Mouse (Mus musculus) left cerebral cortex, adult 8-10 months (tissue): ENCODE measurements around the gene Gm21776. TPM values are rescaled to one million over a fixed set of nuclear protein-coding genes. Genes with fewer than 3 reads are reported as not detected.
"Not testable (repeated sequence)": the region's sequence is repeated elsewhere in the genome, so short reads cannot be mapped to it uniquely, and the experiment has no call there.

Experiments
- DNase-seq, 2 experiments: peaks; one replicate each; pipeline ENCODE4 v3.0.0; 2022; ENCODE audit warnings: low spot score in 2 of 2
- total RNA-seq, 4 experiments: library from RNA; stranded (reverse); gene quantifications; 2 replicates each; pipeline ENCODE4 v1.2.4; 2022

Gene Gm21776
- not detected for total RNA-seq

DNA sequence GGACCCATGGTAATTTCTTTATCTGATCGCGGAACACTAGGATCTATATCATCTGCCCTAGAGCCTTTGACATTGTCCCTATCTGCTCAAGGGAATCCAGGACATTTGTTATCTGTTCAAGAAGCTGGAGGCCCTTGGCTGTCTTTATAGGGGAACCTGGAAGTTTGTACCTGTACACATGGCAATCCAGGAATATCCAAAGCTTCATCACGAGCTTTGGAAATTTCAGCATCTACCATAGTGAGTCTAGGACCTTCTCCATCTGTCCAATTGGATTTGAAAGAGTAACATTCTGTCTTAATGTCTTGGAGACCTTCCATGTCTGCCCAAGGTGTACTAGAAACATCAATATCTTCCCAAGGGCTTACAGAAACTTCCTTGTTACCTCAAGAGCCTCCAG, at the start of gene Gm21776:
TSS of gene Gm21776 (plus strand) at position 301 of the 400 bp plus-strand sequence.
- not testable (repeated sequence) for DNase-seq
